Mouse (Mus musculus): ENCODE measurements around the gene Tcf7l2. TPM values are rescaled to one million over a fixed set of nuclear protein-coding genes. Genes with fewer than 3 reads are reported as not detected.

Tcf7l2 gene
- polyA plus RNA-seq, 1 experiment = 5.4 TPM

GRCm38 (mm10) chr19:55749532-55749931, 7.9 kb downstream of the Tcf7l2 start:
- no peaks in the 10 kb centered on the region for H3K27me3 ChIP-seq (ENCODE audit: control insufficient read depth, insufficient read depth, insufficient read length)
- H3K36me3 ChIP-seq (ENCODE audit: control insufficient read depth, insufficient read depth) = no peaks in the 10 kb centered on the region
- no peak for TF ChIP-seq POLR2AphosphoS2 (IDR thresholded peaks at IDR 0.05; ENCODE audit: insufficient read length, low read depth)
- no peak for TF ChIP-seq E2F4 (IDR thresholded peaks at IDR 0.05; ENCODE audit: insufficient read depth)
- no peak for TF ChIP-seq REST (IDR thresholded peaks at IDR 0.05; ENCODE audit: insufficient read depth, insufficient read length)
- no peak for TF ChIP-seq TCF3 (IDR thresholded peaks at IDR 0.05; ENCODE audit: insufficient read length, low read depth)
- no peak for TF ChIP-seq USF1 (IDR thresholded peaks at IDR 0.05; ENCODE audit: low read depth)
- no peak for TF ChIP-seq SRF (IDR thresholded peaks at IDR 0.05; ENCODE audit: control insufficient read depth, insufficient read length, low read depth)
- TF ChIP-seq MAX (IDR thresholded peaks at IDR 0.05; ENCODE audit: low read depth) = no peak
- no peak for TF ChIP-seq POLR2A (IDR thresholded peaks at IDR 0.05; ENCODE audit: insufficient read length, low read depth)
- no peak for TF ChIP-seq MYOG (IDR thresholded peaks at IDR 0.05; ENCODE audit: control insufficient read depth in 1 of 3, insufficient read depth in 1 of 3, insufficient read length in 2 of 3, low read depth in 2 of 3)
- no peak for TF ChIP-seq MYOD1 (IDR thresholded peaks at IDR 0.05; ENCODE audit: control insufficient read depth in 1 of 3, insufficient read length in 2 of 3, low read depth in 2 of 3)
- no peak for TF ChIP-seq TCF12 (IDR thresholded peaks at IDR 0.05; ENCODE audit: insufficient read depth, poor library complexity, severe bottlenecking)
- no peak for TF ChIP-seq CEBPB (IDR thresholded peaks at IDR 0.05; ENCODE audit: insufficient read depth, poor library complexity, severe bottlenecking)
- peak overlapping the region; percentile 94 for H3K4me2 ChIP-seq (ENCODE audit: low read depth)
- no peak overlapping the region for H3K4me3 ChIP-seq
- H3ac ChIP-seq (ENCODE audit: control insufficient read depth, insufficient read length) = no peak overlapping the region
- peaks cover 59% of the 10 kb centered on the region for H3K79me2 ChIP-seq (ENCODE audit: control insufficient read depth, insufficient read depth)

- Histone ChIP-seq H3K79me2 (ENCODE audit: control insufficient read depth, insufficient read depth) (peaks cover 59% of the 10 kb centered on the region), H3K4me2 (ENCODE audit: low read depth) (peak overlapping the region; percentile 94), H3ac (ENCODE audit: control insufficient read depth, insufficient read length) (no peak overlapping the region), H3K27me3 (ENCODE audit: control insufficient read depth, insufficient read depth, insufficient read length) (no peaks in the 10 kb centered on the region), H3K36me3 (ENCODE audit: control insufficient read depth, insufficient read depth) (no peaks in the 10 kb centered on the region), H3K4me3 (no peak overlapping the region)
- no peak for TF ChIP-seq MAX (IDR thresholded peaks at IDR 0.05; ENCODE audit: low read depth)
- TF ChIP-seq TCF3 (IDR thresholded peaks at IDR 0.05; ENCODE audit: insufficient read length, low read depth) = no peak
- TF ChIP-seq POLR2AphosphoS2 (IDR thresholded peaks at IDR 0.05; ENCODE audit: insufficient read length, low read depth) = no peak
- TF ChIP-seq CEBPB (IDR thresholded peaks at IDR 0.05; ENCODE audit: insufficient read depth, poor library complexity, severe bottlenecking) = no peak
Measured at GRCm38 (mm10) chr19:55750048-55750447, 8.4 kb downstream of the Tcf7l2 start.

GRCm38 (mm10) chr19:55750465-55750864, 8.8 kb downstream of the Tcf7l2 start:
- TF ChIP-seq USF1 (IDR thresholded peaks at IDR 0.05; ENCODE audit: low read depth) = no peak
- no peak for TF ChIP-seq MYOD1 (IDR thresholded peaks at IDR 0.05; ENCODE audit: control insufficient read depth in 1 of 3, insufficient read length in 2 of 3, low read depth in 2 of 3)
- TF ChIP-seq MYOG (IDR thresholded peaks at IDR 0.05; ENCODE audit: control insufficient read depth in 1 of 3, insufficient read depth in 1 of 3, insufficient read length in 2 of 3, low read depth in 2 of 3) = no peak
- no peak for TF ChIP-seq TCF3 (IDR thresholded peaks at IDR 0.05; ENCODE audit: insufficient read length, low read depth)
- no peak for TF ChIP-seq REST (IDR thresholded peaks at IDR 0.05; ENCODE audit: insufficient read depth, insufficient read length)
- no peak for TF ChIP-seq E2F4 (IDR thresholded peaks at IDR 0.05; ENCODE audit: insufficient read depth)
- no peak for TF ChIP-seq POLR2AphosphoS2 (IDR thresholded peaks at IDR 0.05; ENCODE audit: insufficient read length, low read depth)
- no peak for TF ChIP-seq POLR2A (IDR thresholded peaks at IDR 0.05; ENCODE audit: insufficient read length, low read depth)
- no peak for TF ChIP-seq MAX (IDR thresholded peaks at IDR 0.05; ENCODE audit: low read depth)
- no peak for TF ChIP-seq CEBPB (IDR thresholded peaks at IDR 0.05; ENCODE audit: insufficient read depth, poor library complexity, severe bottlenecking)
- TF ChIP-seq SRF (IDR thresholded peaks at IDR 0.05; ENCODE audit: control insufficient read depth, insufficient read length, low read depth) = no peak
- no peak for TF ChIP-seq TCF12 (IDR thresholded peaks at IDR 0.05; ENCODE audit: insufficient read depth, poor library complexity, severe bottlenecking)

GRCm38 (mm10) chr19:55752861-55753260, 11.2 kb downstream of the Tcf7l2 start:
- TF ChIP-seq TCF3 (IDR thresholded peaks at IDR 0.05; ENCODE audit: insufficient read length, low read depth) (no peak), MYOD1 (IDR thresholded peaks at IDR 0.05; ENCODE audit: control insufficient read depth in 1 of 3, insufficient read length in 2 of 3, low read depth in 2 of 3) (no peak), SRF (IDR thresholded peaks at IDR 0.05; ENCODE audit: control insufficient read depth, insufficient read length, low read depth) (no peak), POLR2A (IDR thresholded peaks at IDR 0.05; ENCODE audit: insufficient read length, low read depth) (no peak), E2F4 (IDR thresholded peaks at IDR 0.05; ENCODE audit: insufficient read depth) (no peak)
- Histone ChIP-seq H3K4me3 (no peak overlapping the region), H3K4me2 (ENCODE audit: low read depth) (no peak overlapping the region), H3K79me2 (ENCODE audit: control insufficient read depth, insufficient read depth) (peaks cover 59% of the 10 kb centered on the region), H3K36me3 (ENCODE audit: control insufficient read depth, insufficient read depth) (no peaks in the 10 kb centered on the region), H3K27me3 (ENCODE audit: control insufficient read depth, insufficient read depth, insufficient read length) (no peaks in the 10 kb centered on the region), H3ac (ENCODE audit: control insufficient read depth, insufficient read length) (no peak overlapping the region)

More at GRCm38 (mm10) chr19:55750465-55750864, 8.8 kb downstream of the Tcf7l2 start:
- Histone ChIP-seq H3K4me3 (no peak overlapping the region), H3K36me3 (ENCODE audit: control insufficient read depth, insufficient read depth) (no peaks in the 10 kb centered on the region), H3K4me2 (ENCODE audit: low read depth) (peak overlapping the region; percentile 94), H3K27me3 (ENCODE audit: control insufficient read depth, insufficient read depth, insufficient read length) (no peaks in the 10 kb centered on the region), H3K79me2 (ENCODE audit: control insufficient read depth, insufficient read depth) (peaks cover 59% of the 10 kb centered on the region), H3ac (ENCODE audit: control insufficient read depth, insufficient read length) (no peak overlapping the region)

- peaks cover 63% of the 10 kb centered on the region for H3K79me2 ChIP-seq (ENCODE audit: control insufficient read depth, insufficient read depth)
- H3ac ChIP-seq (ENCODE audit: control insufficient read depth, insufficient read length) = no peak overlapping the region
- no peak overlapping the region for H3K4me3 ChIP-seq
- no peaks in the 10 kb centered on the region for H3K36me3 ChIP-seq (ENCODE audit: control insufficient read depth, insufficient read depth)
- peak overlapping the region; percentile 18 for H3K4me2 ChIP-seq (ENCODE audit: low read depth)
- TF ChIP-seq POLR2AphosphoS2 (IDR thresholded peaks at IDR 0.05; ENCODE audit: insufficient read length, low read depth) (no peak), E2F4 (IDR thresholded peaks at IDR 0.05; ENCODE audit: insufficient read depth) (no peak), CEBPB (IDR thresholded peaks at IDR 0.05; ENCODE audit: insufficient read depth, poor library complexity, severe bottlenecking) (no peak), MYOG (IDR thresholded peaks at IDR 0.05; ENCODE audit: control insufficient read depth in 1 of 3, insufficient read depth in 1 of 3, insufficient read length in 2 of 3, low read depth in 2 of 3) (no peak), SRF (IDR thresholded peaks at IDR 0.05; ENCODE audit: control insufficient read depth, insufficient read length, low read depth) (no peak), TCF12 (IDR thresholded peaks at IDR 0.05; ENCODE audit: insufficient read depth, poor library complexity, severe bottlenecking) (no peak), MAX (IDR thresholded peaks at IDR 0.05; ENCODE audit: low read depth) (no peak), USF1 (IDR thresholded peaks at IDR 0.05; ENCODE audit: low read depth) (no peak), TCF3 (IDR thresholded peaks at IDR 0.05; ENCODE audit: insufficient read length, low read depth) (no peak), MYOD1 (IDR thresholded peaks at IDR 0.05; ENCODE audit: control insufficient read depth in 1 of 3, insufficient read length in 2 of 3, low read depth in 2 of 3) (no peak), REST (IDR thresholded peaks at IDR 0.05; ENCODE audit: insufficient read depth, insufficient read length) (no peak), POLR2A (IDR thresholded peaks at IDR 0.05; ENCODE audit: insufficient read length, low read depth) (no peak)
- H3K27me3 ChIP-seq (ENCODE audit: control insufficient read depth, insufficient read depth, insufficient read length) = no peaks in the 10 kb centered on the region
Measured at GRCm38 (mm10) chr19:55754303-55754702, 12.7 kb downstream of the Tcf7l2 start.
